Mouse (Mus musculus) frontal cortex, postnatal 14 days (tissue): ENCODE results near the gene Ctnna3.

Experiments
- DNase-seq, 2 experiments: peaks; one replicate each; pipeline ENCODE4 v3.0.0; 2022; ENCODE audit warnings: low spot score in 2 of 2

Ctnna3 gene

DNA sequence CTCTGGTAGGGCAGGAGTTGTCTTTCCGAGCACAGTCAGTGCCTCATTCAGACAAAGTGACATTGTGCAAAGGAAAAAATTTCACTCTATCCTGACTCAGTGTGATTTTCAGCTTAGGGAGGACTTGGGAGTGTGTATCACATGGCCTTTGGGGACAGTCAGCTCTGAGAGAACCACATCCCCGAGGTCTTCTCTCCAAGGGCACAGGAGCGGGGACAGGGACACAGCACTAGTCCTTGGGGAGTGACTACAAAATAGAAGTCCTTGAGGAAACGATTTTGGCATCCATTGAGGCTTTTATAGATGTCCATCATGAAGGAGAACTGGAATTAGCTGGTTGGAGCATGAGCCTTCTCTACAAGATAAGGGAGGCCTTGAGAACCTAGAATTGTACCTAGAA is 259.8 kb downstream of the Ctnna3 start:
- no peak for DNase-seq

DNA sequence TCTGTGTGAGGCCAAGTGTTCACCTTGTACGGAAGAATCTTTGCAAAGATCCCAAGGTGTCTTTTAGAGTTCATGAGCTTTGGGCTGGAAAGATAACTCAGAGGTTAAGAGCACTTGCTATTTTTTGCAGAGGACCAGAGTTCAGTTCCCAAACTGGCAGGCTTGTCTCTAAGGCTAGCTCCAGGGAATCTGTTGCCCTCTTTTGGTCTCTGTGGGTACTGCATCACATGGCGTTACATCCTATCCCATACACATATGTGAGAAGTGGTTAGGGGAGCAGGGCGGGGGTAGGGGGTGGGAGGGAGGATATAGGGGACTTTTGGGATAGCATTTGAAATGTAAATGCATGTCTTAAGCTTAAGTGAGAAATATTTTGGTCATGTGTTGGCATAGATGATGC is 262.1 kb downstream of the Ctnna3 start:
- DNase-seq: no peak

DNA sequence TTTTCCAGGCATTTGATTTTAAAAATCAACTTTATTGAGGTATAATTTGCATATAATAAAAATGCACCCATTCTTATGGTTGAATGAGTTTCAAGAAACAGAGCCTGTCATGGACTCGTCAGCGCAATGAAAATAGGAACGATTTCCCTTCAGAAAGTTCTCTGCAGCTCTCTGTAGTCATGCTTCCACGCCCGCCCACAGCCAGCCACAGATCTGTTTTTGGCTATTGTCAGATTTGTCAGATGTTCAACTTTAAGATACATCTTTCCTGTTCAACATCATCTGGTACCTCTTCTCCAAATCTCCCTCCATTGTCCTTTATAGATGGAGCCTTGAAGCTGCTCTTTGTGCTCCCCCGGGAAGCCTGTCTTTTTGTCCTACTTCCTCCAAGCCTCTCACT is 280.3 kb downstream of the Ctnna3 start:
- peak; percentile 11 to 21 for DNase-seq

GRCm38 (mm10) chr10:63712530-63712929 is 282.6 kb downstream of the Ctnna3 start:
- no peak for DNase-seq

DNA sequence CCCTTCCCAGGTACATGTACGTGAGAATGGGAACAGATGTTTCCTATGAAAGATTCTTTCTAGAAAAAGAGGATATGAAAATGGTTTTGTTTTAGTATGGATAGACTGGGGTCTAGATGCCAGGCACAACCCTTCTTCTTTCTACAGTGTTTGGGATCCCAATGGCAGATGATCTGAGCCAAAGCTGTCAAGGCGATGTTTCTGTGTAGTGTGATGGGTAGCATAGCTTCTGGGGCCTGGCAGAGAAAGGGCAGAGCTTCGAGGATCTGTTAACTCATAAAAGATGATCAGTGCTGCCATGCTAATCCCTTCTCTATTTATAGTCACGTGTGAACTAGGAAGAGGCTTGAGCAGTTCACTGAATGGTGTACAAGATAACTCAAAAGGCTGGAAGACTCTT is 284.3 kb downstream of the Ctnna3 start:
- no peak for DNase-seq

- DNase-seq: no peak
Measured at GRCm38 (mm10) chr10:63768871-63769270, 339.0 kb downstream of the Ctnna3 start.

DNA sequence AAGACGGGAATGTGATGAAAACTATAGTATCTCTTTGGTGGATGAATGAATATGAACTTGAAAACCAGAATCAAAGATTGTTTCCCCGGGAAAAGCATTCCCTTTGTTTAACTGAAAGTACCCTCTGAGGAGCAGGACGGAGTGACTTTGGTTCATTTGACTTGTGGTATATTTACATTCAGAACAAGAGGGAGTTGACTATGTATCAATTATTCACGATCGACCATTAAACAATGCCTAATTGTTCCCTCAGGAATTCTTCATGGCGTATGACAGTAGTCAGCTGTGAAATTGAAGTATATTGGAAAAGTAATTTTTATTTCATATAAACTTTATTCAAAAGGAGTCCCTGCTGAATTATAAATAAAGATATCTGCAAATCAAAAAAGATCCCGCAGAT is 341.8 kb downstream of the Ctnna3 start:
- no peak for DNase-seq

DNA sequence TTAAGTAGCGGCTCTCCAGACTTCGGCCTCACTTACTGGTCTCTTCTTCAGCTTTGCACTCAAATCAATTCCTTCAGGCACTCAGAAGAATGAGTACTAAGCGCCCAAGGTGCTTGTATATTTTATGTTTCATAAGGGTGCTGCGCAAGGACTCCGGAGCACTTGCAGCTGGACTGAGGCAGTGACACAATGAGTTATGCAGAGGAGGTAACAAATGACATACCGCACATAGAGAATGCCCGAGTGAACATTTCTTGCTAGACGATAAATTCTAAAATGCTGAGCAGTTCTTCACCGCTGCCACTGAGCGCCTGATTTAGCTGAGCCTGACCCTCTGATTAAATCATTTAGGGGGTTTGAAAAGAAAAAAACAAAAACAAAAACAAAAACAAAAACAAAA is 342.2 kb downstream of the Ctnna3 start:
- DNase-seq: no peak

GRCm38 (mm10) chr10:63781948-63782347 is 352.1 kb downstream of the Ctnna3 start:
- DNase-seq: no peak

DNA sequence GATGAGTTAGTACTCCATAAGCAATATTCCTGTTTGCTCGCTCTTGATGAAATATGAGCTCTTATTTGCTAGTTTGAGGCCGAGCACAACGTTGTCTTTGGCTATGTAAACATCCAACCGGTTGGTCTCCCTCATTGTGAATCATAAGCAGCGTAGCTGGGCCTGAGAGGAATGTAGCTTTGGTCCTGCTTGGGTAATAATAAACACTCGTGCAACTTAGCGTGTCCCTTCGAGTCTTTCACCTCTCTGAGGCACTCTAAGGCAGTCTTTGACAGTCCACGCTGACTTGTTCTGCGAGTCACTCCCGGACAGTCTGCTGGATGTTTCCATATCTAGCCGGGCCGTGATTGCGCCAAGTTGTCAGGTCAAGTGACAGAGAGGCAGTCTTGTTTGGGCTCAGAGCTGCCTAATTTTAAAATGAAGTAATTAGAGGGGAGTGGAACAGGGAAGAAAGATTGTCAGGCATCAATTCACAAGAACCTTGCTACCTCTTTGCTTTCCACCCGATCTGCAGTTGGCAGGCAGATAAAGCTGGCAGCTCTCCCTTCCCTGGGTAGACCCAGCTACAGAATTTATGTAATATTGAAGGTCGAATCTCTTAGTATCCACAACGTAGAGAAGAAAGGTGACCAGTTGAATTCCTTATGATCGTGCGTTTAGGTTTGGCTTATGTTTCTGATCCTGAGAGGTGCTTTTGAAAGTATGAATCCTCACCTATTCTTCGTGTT is 355.1 kb downstream of the Ctnna3 start:
- DNase-seq: no peak

DNA sequence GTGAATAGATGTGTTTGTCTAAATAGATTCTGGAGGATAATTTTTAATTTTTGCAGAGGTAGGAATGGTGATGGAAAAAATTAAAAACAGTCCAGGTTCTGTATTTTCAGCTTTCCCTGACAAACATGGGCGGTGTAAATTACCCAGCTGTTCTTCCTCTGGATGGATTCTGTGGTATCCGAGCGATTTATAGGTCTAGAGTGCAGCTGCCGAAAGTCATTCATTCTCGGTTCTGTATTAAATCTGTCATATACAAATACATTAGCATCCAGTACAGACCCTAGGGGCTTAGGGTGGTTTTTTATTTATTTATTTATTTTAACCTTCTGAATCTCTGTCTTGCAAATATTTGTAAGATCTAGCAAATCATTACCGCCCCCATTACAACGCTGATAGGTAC is 356.5 kb downstream of the Ctnna3 start:
- no peak for DNase-seq

DNA sequence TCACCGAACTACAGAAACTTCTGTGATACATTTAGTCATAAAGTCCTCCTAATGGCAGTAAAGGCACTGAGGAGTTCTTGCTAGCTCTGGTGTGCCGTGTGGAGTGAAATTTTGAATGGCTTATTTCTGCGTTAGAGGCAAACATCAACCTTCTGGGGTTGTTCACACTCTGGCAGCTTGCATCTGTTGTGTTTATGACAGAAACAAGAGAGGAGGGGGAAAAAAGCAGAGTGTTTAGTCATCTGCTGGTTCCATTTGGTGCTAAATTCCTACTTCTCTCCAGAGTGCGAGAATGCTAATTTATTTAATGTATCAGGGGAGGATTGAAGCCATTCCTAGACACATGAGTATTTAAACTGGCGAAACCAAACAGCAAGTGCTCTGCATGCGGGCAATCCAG is 374.0 kb downstream of the Ctnna3 start:
- peak in 1 of 2 experiments; percentile 10 for DNase-seq

GRCm38 (mm10) chr10:63805551-63805950 is 375.7 kb downstream of the Ctnna3 start:
- DNase-seq: no peak

- DNase-seq: no peak
Measured at GRCm38 (mm10) chr10:63806254-63806653, 376.4 kb downstream of the Ctnna3 start.

DNA sequence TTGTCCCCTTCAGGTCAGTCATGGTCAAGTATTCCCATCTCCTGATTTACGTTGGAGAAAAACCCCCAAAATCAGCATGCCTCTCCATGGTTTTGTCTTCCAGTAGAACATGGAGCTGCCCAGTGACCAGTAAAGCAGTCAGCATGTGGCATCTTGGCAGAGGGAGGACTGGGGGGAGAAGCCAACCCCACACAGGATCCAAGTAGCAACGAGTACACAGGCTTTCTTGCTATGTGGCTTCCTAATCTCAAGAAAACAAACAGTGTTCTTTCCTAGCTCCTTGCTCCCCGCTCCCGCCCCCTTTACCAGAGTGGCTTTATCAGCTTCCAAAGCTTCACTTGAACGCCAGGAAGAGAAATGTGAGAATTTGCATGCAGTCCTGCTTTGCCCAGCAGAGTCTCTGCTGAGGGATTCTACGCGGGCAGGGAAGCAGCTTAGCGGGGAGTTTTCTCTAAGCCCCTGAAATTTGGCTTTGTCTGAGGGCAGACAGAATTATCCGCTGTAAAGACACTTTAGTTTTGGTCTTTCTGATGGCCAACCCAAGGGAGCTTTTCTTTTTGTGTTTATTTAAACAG is 380.2 kb downstream of the Ctnna3 start:
- DNase-seq: no peak

DNA sequence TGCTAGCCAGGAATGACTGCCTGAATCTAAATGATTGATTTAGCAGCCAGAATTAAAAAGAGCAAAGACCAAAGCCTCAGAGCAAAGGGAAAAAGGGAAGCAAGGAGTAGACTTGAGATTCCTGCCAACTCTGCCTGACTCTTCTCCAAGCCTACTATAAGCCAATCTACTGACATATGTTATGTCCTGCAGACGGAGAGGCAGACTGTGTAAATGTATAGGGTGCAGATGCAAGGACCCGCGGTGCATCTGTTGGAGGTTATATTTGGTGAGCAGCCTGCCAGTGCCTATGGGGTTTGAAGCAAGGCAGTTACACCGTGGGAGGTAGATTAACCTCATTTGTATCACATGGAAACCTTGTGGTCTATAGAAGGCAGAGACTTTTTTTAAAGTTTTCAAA is 409.1 kb downstream of the Ctnna3 start:
- DNase-seq: peak; percentile 20 to 35

GRCm38 (mm10) chr10:63851946-63852345 is 422.0 kb downstream of the Ctnna3 start:
- no peak for DNase-seq

GRCm38 (mm10) chr10:63869123-63869522 is 439.2 kb downstream of the Ctnna3 start:
- no peak for DNase-seq

DNA sequence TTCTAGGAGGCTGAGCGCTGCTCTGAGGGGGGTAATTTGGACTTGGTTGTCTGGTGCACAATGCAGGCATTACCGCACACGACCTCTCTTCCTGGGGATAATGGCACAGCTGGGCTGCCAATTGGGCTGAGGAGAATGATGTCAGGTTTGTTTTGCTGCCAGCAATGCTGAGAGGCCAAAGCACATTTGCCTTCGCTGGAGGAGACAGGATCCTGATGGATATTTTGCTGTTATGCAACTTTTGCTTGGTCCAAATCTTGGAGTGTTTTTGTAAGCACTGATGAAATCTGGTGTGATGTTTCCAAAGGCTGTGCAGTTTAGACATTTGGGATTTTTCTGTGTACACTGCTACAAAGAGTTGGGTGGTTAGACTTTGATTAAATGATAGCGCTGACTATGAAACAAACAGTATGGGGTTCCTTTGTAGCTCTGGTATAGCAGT is 450.6 kb downstream of the Ctnna3 start:
- peak in 1 of 2 experiments; percentile 13 for DNase-seq

- no peak for DNase-seq
Measured at GRCm38 (mm10) chr10:63886449-63887088, 456.7 kb downstream of the Ctnna3 start.

DNA sequence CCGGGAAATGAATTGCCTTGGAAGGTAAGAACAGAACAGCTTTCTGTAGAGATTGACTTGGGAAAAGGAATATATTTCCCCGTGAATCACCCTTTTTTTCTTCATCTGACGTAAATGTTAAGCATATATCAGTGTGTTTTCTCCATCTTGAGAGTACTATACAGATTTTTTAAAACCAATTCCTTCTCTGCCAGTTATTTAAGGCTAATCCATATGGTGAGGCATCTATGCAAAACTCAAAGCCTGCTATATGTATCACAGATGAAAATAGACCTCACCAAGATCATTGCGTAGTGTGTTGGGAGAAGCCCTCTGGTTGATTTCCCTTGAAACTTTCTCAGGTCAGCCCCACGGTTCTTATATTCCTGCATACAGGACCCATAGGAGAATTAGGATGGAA is 464.7 kb downstream of the Ctnna3 start:
- DNase-seq: no peak

- no peak for DNase-seq
Measured at GRCm38 (mm10) chr10:63899891-63900290, 470.0 kb downstream of the Ctnna3 start.

DNA sequence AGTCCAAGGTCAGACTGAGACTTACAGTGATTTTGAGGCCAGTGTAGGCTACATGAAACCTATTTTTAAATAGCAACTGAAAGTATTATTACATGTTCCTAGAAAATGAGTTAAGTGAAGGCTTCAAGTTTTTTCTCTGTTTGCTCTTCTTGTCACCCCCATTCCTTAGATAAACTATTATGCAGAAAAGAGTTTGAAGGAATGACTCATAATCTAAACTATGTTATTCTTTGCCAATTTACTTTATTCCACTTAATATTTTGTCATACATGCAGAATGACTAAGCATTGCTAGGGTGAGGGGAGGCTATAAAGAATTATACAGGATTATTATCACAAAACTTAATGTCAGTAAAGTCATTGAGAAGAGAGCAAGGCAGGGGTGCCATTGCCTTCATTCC is 479.0 kb downstream of the Ctnna3 start:
- no peak for DNase-seq
